Mouse (Mus musculus) G1E (cell line): Measurements from ENCODE around the gene Hoxc11. TPM values are rescaled to one million over a fixed set of nuclear protein-coding genes. Genes with fewer than 3 reads are reported as not detected.

ENCODE experiments used
- ATAC-seq: 2 replicates; pipeline ENCODE4 v1.8.0; 2016; ENCODE audit warnings: mild to moderate bottlenecking; ENCODE audit not compliant: insufficient number of reproducible peaks, poor library complexity, low FRiP score, severe bottlenecking; ENCODE audit errors: extremely low read depth
- DNase-seq: peaks from one replicate; pipeline ENCODE4 v3.0.0; 2012; ENCODE audit warnings: low spot score
- H3K27me3 ChIP-seq: 2 replicates; pipeline ENCODE4 v1.6.1; 2012; ENCODE audit warnings: mild to moderate bottlenecking, low read length, inconsistent platforms; ENCODE audit not compliant: insufficient read depth
- H3K36me3 ChIP-seq: replicated peaks from 2 replicates; pipeline ENCODE3; 2012; ENCODE audit warnings: mild to moderate bottlenecking, inconsistent platforms
- H3K4me1 ChIP-seq: 2 replicates; pipeline ENCODE4 v1.6.1; 2012; ENCODE audit warnings: low read depth, low read length, inconsistent platforms, mixed read lengths; ENCODE audit not compliant: insufficient read depth
- H3K4me3 ChIP-seq: 2 replicates; pipeline ENCODE4 v1.5.1; 2012; ENCODE audit warnings: low read depth, mild to moderate bottlenecking, inconsistent platforms, low read length, moderate library complexity, mixed read lengths
- H3K9me3 ChIP-seq: replicated peaks from 2 replicates; pipeline ENCODE4 v1.6.1; 2012; ENCODE audit warnings: inconsistent platforms
- CTCF ChIP-seq: IDR thresholded peaks from 2 replicates; pipeline ENCODE4 v1.5.1; 2012; ENCODE audit warnings: low read depth, low read length, inconsistent platforms, mixed read lengths
- GATA1 ChIP-seq: IDR thresholded peaks from 2 replicates; pipeline ENCODE4 v1.6.1; 2012; ENCODE audit warnings: borderline replicate concordance, low read length, inconsistent platforms, mixed read lengths
- GATA2 ChIP-seq: IDR thresholded peaks from 2 replicates; pipeline ENCODE4 v1.6.1; 2012; ENCODE audit warnings: low read depth, low read length, inconsistent platforms, borderline replicate concordance
- POLR2AphosphoS5 ChIP-seq: IDR thresholded peaks from 2 replicates; pipeline ENCODE4 v1.6.1; 2012; ENCODE audit warnings: low read depth, low read length, inconsistent platforms; ENCODE audit not compliant: insufficient replicate concordance
- TAL1 ChIP-seq: conservative IDR thresholded peaks from 2 replicates; pipeline ENCODE4 v1.6.1; 2012; ENCODE audit warnings: low read depth, low read length, inconsistent platforms, mixed read lengths
- polyA plus RNA-seq: library from polyadenylated mRNA; stranded (reverse); fragments of >175 nt; gene quantifications from 2 replicates; pipeline ENCODE4 v1.2.3, GENCODE M21; 2012
- total RNA-seq, 2 experiments: library from RNA; stranded (forward) in 1 of 2; stranded (reverse) in 1 of 2; fragments of 200-1000 nt in 1 of 2; fragments of >200 nt in 1 of 2; fragmentation: Nextera tagmentation in 1 of 2; gene quantifications; 2 replicates each; pipeline ENCODE4 v1.2.3; 2014 to 2017

The Hoxc11 gene
- total and polyA plus RNA-seq, 3 experiments, result 0.22 TPM; not detected in 2

DNA sequence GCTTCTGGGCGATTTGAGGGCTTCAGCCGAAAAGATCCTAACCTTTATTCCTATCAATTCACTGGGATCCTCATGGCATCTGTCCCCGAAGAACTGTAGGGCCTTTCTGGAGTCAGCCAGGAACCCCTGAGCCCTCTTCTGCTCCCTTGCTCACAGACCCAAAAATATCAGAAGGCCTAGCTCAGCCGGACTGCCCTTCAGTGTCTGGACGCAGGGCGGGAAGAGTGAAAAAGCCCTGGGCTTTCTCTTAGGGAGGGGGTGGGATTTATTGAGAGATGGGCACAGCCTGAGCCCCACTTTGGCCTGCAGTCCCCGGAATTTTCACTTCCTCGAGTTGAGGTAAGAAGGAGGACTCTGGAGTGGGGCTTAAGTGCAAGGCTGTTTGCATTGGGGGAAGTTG, 9.0 kb downstream of the Hoxc11 start:
- H3K9me3 ChIP-seq, result no peaks in the 10 kb centered on the region
- peaks cover 44% of the 10 kb centered on the region for H3K4me1 ChIP-seq
- no peak for ATAC-seq
- peaks cover 88% of the 10 kb centered on the region for H3K27me3 ChIP-seq
- TF ChIP-seq GATA1 (no peak), CTCF (no peak), POLR2AphosphoS5 (no peak), TAL1 (no peak), GATA2 (no peak)
- no peak for DNase-seq
- no peak overlapping the region for H3K4me3 ChIP-seq
- H3K36me3 ChIP-seq, result no peaks in the 10 kb centered on the region

DNA sequence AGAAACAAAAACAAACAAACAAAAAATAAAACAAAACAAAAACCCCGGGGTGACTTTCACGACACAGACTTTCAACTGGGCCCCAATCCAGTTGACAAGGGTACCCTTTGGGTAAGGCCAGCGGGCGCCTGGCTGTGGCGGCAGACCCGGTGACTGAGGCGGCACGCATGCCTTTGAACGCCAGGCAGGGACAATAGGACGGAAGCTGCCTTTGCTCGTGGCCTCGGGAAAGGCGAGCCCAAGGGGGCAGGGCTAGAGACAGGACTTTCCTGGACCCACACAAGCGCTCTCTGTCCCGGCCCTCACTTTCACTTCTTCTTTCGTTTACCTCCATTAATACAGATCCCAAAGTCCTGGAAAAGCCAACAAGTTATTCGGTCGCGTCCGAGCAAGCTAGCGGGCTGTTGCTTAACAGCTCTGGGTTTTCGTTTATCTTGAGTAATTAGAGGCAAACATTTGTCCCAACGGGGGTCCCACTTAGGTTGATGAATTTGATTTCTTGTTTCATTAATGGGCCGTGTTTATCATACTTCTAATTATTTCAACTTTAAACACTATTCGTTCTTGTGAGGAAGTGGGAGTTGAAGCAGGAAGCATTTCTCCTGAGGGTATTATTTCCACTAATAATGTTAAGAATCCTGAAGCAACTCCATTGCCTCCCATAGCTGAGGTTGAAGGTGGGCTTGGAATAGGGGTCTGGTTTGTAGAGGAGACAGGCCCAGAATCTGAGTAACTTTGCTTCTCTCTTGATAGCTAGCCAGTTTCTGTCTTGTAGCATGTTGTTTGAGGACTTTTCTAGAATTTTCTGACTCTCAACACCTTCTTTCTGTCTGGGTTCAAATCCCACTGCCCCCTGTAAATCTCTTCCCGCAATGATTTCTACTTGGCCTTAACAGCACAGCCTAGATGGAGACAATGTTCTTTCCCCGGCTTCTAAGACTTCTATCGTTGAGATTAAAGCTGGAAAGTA, 9.7 kb downstream of the Hoxc11 start:
- H3K4me3 ChIP-seq, result peak overlapping the region; percentile 66; the same call in 1 of the 2 replicates
- no peak for DNase-seq
- ATAC-seq, result no peak
- peaks cover 44% of the 10 kb centered on the region for H3K4me1 ChIP-seq
- H3K9me3 ChIP-seq, result no peaks in the 10 kb centered on the region
- no peak for TF ChIP-seq GATA1
- TF ChIP-seq CTCF, result no peak
- no peak for TF ChIP-seq TAL1
- no peak for TF ChIP-seq GATA2
- TF ChIP-seq POLR2AphosphoS5, result no peak
- H3K27me3 ChIP-seq, result peaks cover 87% of the 10 kb centered on the region
- no peaks in the 10 kb centered on the region for H3K36me3 ChIP-seq

DNA sequence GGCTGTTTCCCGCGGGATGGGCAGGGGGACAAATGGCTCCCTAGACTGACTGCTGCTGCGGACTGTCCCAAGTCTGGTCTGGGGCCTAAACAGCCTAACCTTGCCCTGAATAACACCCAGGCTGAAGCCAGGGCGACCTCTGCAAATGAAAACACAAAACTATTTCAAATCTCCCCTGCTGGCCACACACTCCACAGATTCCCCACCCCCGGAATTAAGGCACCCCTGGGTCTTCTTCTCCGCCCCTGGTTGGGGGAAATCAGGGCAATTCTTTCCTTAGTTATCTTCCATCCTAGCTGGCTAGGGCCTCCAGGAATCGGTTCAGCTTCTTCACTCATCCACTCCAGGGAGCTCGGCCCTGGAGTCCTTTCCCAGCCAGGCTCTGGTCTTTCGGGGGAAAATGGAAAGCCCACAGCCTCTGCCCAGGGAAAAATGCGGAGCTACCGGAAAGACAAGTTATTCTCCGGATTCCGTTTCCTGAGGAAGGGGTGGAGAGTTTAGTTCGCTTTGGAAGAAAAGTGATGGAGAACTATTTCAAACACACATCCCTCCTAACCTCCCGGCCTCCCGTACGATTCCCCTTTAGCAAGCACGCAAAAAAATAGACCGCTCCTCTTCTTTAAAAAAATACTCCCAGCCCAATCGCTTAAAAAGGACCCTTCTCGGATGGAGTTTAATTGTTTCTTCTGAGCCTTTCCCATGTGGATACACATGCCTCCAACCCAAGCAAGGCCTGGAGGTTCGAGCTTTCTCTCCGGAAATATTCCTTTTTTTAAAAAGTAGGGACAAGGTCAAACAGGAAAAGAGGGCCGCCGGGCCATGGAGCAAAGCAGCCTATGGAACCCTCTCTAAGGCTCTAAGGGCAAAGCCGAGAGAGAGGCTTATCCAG, 11.0 kb downstream of the Hoxc11 start:
- ATAC-seq (no peak), DNase-seq (no peak)
- H3K4me3 ChIP-seq, result no peak overlapping the region
- peaks cover 39% of the 10 kb centered on the region for H3K4me1 ChIP-seq
- no peaks in the 10 kb centered on the region for H3K36me3 ChIP-seq
- peaks cover 91% of the 10 kb centered on the region for H3K27me3 ChIP-seq
- no peak for TF ChIP-seq TAL1
- no peak for TF ChIP-seq CTCF
- no peak for TF ChIP-seq GATA1
- TF ChIP-seq GATA2, result no peak
- TF ChIP-seq POLR2AphosphoS5, result no peak
- no peaks in the 10 kb centered on the region for H3K9me3 ChIP-seq

DNA sequence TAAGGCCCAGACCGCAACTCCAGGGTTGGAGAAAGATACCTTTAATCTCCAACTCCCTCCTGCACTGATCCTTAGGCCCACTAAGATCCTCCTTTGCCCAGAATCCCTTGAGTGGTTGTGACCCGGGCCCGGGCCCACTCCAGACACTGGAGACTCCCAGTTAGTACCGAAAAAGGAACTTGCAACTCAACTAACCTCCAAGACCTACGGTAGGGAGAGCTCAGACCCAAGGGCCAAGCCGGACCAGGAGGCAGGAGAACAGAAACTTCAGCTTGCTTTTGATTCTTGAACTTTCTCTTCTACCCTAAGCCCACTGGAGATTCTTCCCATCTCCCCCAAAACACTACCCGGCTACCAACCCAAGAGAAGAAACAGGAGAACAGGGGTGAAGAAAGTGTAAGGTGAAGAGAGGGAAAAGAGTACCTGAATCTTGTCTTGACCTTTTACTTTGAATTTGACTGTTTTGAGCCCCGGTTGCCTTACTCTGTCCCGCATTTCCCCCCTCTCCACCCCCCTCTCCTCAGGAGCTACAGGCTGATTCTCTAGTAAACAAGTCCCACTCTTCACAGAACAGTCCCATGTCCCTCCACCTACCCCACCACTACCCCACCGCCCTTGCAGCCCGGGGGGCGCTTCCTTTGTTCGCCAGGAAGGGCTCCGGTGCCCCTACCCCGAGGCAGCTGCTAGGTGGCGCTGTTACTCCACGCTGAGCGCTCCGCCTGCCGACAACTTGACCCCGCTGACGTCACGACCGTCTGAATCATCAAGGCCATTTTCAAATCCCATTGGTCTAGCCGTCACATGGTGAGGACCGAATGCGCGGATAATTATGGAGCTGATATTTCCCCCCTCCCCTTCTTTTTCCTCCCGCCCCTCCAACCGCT, 11.9 kb downstream of the Hoxc11 start:
- Histone ChIP-seq H3K9me3 (no peaks in the 10 kb centered on the region), H3K36me3 (no peaks in the 10 kb centered on the region), H3K4me3 (peak overlapping the region; percentile 65; the same call in 1 of the 2 replicates), H3K4me1 (peaks cover 44% of the 10 kb centered on the region), H3K27me3 (peaks cover 92% of the 10 kb centered on the region)
- DNase-seq (peak; percentile 89), ATAC-seq (peak; percentile 90)
- TF ChIP-seq GATA2 (no peak), CTCF (peak; percentile 92)

DNA sequence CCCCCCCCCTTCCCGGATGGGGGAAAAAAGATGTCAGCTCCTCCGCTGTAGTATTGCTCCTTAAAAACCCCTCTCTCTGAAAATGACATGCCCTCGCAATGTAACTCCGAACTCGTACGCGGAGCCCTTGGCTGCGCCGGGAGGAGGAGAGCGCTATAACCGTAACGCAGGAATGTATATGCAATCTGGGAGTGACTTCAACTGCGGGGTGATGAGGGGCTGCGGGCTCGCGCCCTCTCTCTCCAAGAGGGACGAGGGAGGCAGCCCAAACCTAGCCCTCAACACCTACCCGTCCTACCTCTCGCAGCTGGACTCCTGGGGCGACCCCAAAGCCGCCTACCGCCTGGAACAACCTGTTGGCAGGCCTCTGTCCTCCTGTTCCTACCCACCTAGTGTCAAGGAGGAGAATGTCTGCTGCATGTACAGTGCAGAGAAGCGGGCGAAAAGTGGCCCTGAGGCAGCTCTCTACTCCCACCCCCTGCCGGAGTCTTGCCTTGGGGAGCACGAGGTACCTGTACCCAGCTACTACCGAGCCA, 12.6 kb downstream of the Hoxc11 start, which contains the start of gene Hoxc10:
Gene Hoxc10, plus strand, starts transcription at position 21 of the 536 bp plus-strand sequence.
- DNase-seq, result no peak
- ATAC-seq, result no peak
- H3K36me3 ChIP-seq, result no peaks in the 10 kb centered on the region
- peaks cover 90% of the 10 kb centered on the region for H3K27me3 ChIP-seq
- TF ChIP-seq POLR2AphosphoS5 (no peak), GATA2 (no peak), CTCF (no peak), TAL1 (no peak), GATA1 (no peak)
- H3K4me3 ChIP-seq, result peak within 1 kb of the TSS; percentile 65; the same call in 1 of the 2 replicates
- H3K4me1 ChIP-seq, result peaks cover 45% of the 10 kb centered on the region
- H3K9me3 ChIP-seq, result no peaks in the 10 kb centered on the region

GRCm38 (mm10) chr15:102967312-102967510, 13.0 kb downstream of the Hoxc11 start, which contains the start of gene Hoxc5:
Gene Hoxc5 (plus strand): TSS chr15:102967443.
- Histone ChIP-seq H3K36me3 (no peaks in the 10 kb centered on the region), H3K9me3 (no peaks in the 10 kb centered on the region), H3K4me1 (peaks cover 48% of the 10 kb centered on the region), H3K27me3 (peaks cover 92% of the 10 kb centered on the region), H3K4me3 (peak within 1 kb of the TSS; percentile 65; the same call in 1 of the 2 replicates)
- TF ChIP-seq GATA2, result no peak
- TF ChIP-seq POLR2AphosphoS5, result no peak
- TF ChIP-seq GATA1, result no peak
- TF ChIP-seq CTCF, result no peak
- TF ChIP-seq TAL1, result no peak
- no peak for ATAC-seq
- DNase-seq, result no peak
